Mouse (Mus musculus) bone marrow macrophage, adult 2 months (primary cell): ENCODE measurements around the gene Nos1.

Experiments used
- CTCF ChIP-seq: IDR thresholded peaks from 2 replicates; pipeline ENCODE4 v1.5.1; 2012; ENCODE audit warnings: low read depth, mild to moderate bottlenecking, low read length, moderate library complexity
- POLR2A ChIP-seq: IDR thresholded peaks from 2 replicates; pipeline ENCODE4 v1.6.1; 2012; ENCODE audit warnings: mild to moderate bottlenecking, low read depth, low read length, borderline replicate concordance

GRCm38 (mm10) chr5:117903534-117903933 lies 122.7 kb downstream of the Nos1 start:
- TF ChIP-seq POLR2A (no peak), CTCF (no peak)
